Mouse (Mus musculus) erythroblast, embryonic 14.5 days (primary cell): ENCODE measurements around the gene Gm4907. TPM values are rescaled to one million over a fixed set of nuclear protein-coding genes. Genes with fewer than 3 reads are reported as not detected.
"Not testable (repeated sequence)": the region's sequence is repeated elsewhere in the genome, so short reads cannot be mapped to it uniquely, and the experiment has no call there.

Experiments
- H3K27me3 ChIP-seq: 2 replicates; pipeline ENCODE4 v1.6.1; 2012; ENCODE audit warnings: inconsistent platforms; ENCODE audit not compliant: control insufficient read depth
- H3K36me3 ChIP-seq: 2 replicates; pipeline ENCODE4 v1.6.1; 2012; ENCODE audit warnings: mild to moderate bottlenecking, inconsistent platforms; ENCODE audit not compliant: control insufficient read depth
- H3K4me1 ChIP-seq: 2 replicates; pipeline ENCODE4 v1.6.1; 2012; ENCODE audit warnings: inconsistent platforms; ENCODE audit not compliant: control insufficient read depth
- H3K4me3 ChIP-seq: replicated peaks from 2 replicates; pipeline ENCODE3; 2012; ENCODE audit warnings: moderate library complexity, mild to moderate bottlenecking, inconsistent platforms
- H3K9me3 ChIP-seq: 2 replicates; pipeline ENCODE4 v1.6.1; 2012; ENCODE audit warnings: low read length, inconsistent platforms, mixed read lengths; ENCODE audit not compliant: control insufficient read depth
- GATA1 ChIP-seq: IDR thresholded peaks from 2 replicates; pipeline ENCODE4 v1.6.1; 2012; ENCODE audit warnings: low read length, inconsistent platforms, mixed read lengths
- TAL1 ChIP-seq: IDR thresholded peaks from 3 replicates; pipeline ENCODE4 v1.6.1; 2012; ENCODE audit warnings: low read length, inconsistent platforms, mixed read lengths
- polyA plus RNA-seq: library from polyadenylated mRNA; stranded (reverse); fragments of >175 nt; gene quantifications from 2 replicates; pipeline ENCODE4 v1.2.3, GENCODE M21; 2012

Gene Gm4907
- not detected in 2 replicates for polyA plus RNA-seq

- not testable (repeated sequence) for H3K36me3 ChIP-seq, H3K9me3 ChIP-seq, H3K4me3 ChIP-seq, H3K27me3 ChIP-seq, H3K4me1 ChIP-seq
These were observed at the start of gene Gm4907 for GRCm38 (mm10) chrX:23882253-23882652. TSS of gene Gm4907 (plus strand) at chrX:23882553.

DNA sequence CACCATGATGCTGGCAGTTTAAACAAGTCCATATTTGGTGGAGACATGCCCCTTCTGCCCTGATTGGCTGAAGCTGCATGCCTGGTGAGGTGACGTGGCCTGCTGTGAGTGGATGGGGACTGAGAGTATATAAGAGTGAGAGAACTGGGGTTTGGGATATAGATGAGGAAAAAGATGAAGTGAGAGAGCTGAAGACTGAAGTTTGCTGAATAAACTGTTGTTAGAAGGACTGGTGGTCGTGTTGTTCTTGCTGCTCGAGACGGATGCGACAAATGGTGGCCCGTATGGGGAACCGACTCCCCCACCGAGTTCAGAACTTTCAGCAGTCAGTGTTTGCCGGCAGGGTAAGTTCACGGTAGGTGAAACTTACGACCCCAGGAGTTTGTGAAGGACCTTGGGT, 48.6 kb upstream of the Gm4907 start:
- not testable (repeated sequence) for H3K4me1 ChIP-seq, H3K9me3 ChIP-seq, H3K36me3 ChIP-seq, H3K4me3 ChIP-seq, H3K27me3 ChIP-seq

- H3K4me1 ChIP-seq: no peaks in the 10 kb centered on the region
- TF ChIP-seq GATA1 (no peak), TAL1 (no peak)
- peaks cover 2% of the 10 kb centered on the region; the same call in 1 of the 2 replicates for H3K9me3 ChIP-seq
- no peaks in the 10 kb centered on the region for H3K36me3 ChIP-seq
- no peak overlapping the region for H3K4me3 ChIP-seq
- H3K27me3 ChIP-seq: no peaks in the 10 kb centered on the region
These were observed 41.4 kb upstream of the Gm4907 start for GRCm38 (mm10) chrX:23840921-23841320.

GRCm38 (mm10) chrX:23954161-23954560, 71.8 kb downstream of the Gm4907 start:
- no peak overlapping the region for H3K4me3 ChIP-seq
- H3K9me3 ChIP-seq: 0 out of 2 replicates have a peak, but pooled peaks cover 2% of the 10 kb centered on the region
- no peak for TF ChIP-seq TAL1
- no peak for TF ChIP-seq GATA1
- H3K36me3 ChIP-seq: no peaks in the 10 kb centered on the region
- no peaks in the 10 kb centered on the region for H3K4me1 ChIP-seq
- H3K27me3 ChIP-seq: no peaks in the 10 kb centered on the region

Other genes starting within 250 kb of the Gm4907 start
- 0.32 and 0.34 TPM in 2 replicates for gene Wdr44, start 189.5 kb upstream of the Gm4907 start, polyA plus RNA-seq
- not detected in 2 replicates for gene Gm4985, start 76.4 kb downstream of the Gm4907 start, polyA plus RNA-seq